8 mouse cellular contexts compared by ENCODE assay signal in the genomic region with DNA sequence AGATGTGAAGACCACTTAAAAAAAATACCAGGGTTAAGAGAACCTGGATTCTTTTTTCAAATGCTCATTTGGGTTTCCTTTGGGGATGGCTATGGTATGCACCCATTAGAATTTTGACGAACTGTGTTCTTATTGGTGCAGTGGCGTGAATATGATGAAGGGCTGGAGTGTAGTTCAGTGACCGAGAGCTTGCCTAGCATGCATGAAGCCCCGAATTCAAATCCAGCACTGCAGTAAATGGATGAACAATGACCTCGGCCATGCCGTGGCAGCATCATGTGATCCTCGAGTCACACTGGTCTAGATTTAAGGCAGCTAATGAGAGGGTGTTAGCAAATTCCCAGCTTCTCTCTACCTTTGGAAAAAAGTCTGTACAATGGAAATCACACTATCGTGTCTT.
A peak's percentile ranks its signal among the peaks of the same experiment; 100 is the strongest.
DNase-seq lines count a peak whose midpoint lies in the region; ATAC-seq and TF ChIP-seq lines count a peak whose summit lies in the region.

No protein-coding gene starts in this region.

- 85% methylated on average over 8 of the region's 8 CpGs for WGBS in kidney, embryonic 16.5 days
- 81% methylated on average over 8 of the region's 8 CpGs for WGBS in forebrain, embryonic 12.5 days
- 52% methylated on average over 8 of the region's 8 CpGs for WGBS in hindbrain, postnatal 0 days
- 78% methylated on average over 8 of the region's 8 CpGs for WGBS in neural tube, embryonic 14.5 days

- H3K4me2 ChIP-seq in kidney, embryonic 16.5 days (replicated peaks; ENCODE audit: low read depth, low read length), result peak overlapping the region; percentile 43; the same call in 1 of the 2 replicates
- no peak overlapping the region for H3K4me2 ChIP-seq in forebrain, embryonic 12.5 days
- peak overlapping the region; percentile 43; the same call in 1 of the 2 replicates for H3K4me2 ChIP-seq in hindbrain, postnatal 0 days (ENCODE audit: low read depth, low read length)
- no peak overlapping the region for H3K4me2 ChIP-seq in neural tube, embryonic 14.5 days (ENCODE audit: low read depth, low read length)

- ATAC-seq in kidney, embryonic 16.5 days (ENCODE audit: low FRiP score, low TSS enrichment), result no peak
- ATAC-seq in forebrain, embryonic 12.5 days (ENCODE audit: low FRiP score), result no peak
- no peak for ATAC-seq in hindbrain, postnatal 0 days
- ATAC-seq in neural tube, embryonic 14.5 days (ENCODE audit: low read depth), result no peak
- no peak for ATAC-seq in megakaryocyte-erythroid progenitor cell, adult 5-6 weeks (replicated peaks; ENCODE audit: low FRiP score, low TSS enrichment, poor library complexity, severe bottlenecking)

- no peak for TF ChIP-seq CTCF in hindbrain, postnatal 0 days (IDR thresholded peaks at IDR 0.05; ENCODE audit: low read depth)

- H3K9me3 ChIP-seq in kidney, embryonic 16.5 days (ENCODE audit: low read length), result no peaks in the 10 kb centered on the region
- no peaks in the 10 kb centered on the region for H3K9me3 ChIP-seq in forebrain, embryonic 12.5 days
- H3K9me3 ChIP-seq in hindbrain, postnatal 0 days (ENCODE audit: low read length), result no peaks in the 10 kb centered on the region
- no peaks in the 10 kb centered on the region for H3K9me3 ChIP-seq in neural tube, embryonic 14.5 days (ENCODE audit: control insufficient read depth, low read length)

- H3K4me1 ChIP-seq in kidney, embryonic 16.5 days (ENCODE audit: insufficient read depth, low read length), result peaks cover 12% of the 10 kb centered on the region
- H3K4me1 ChIP-seq in forebrain, embryonic 12.5 days, result peaks cover 34% of the 10 kb centered on the region
- peaks cover 30% of the 10 kb centered on the region for H3K4me1 ChIP-seq in hindbrain, postnatal 0 days (ENCODE audit: insufficient read depth, low read length)
- peaks cover 34% of the 10 kb centered on the region for H3K4me1 ChIP-seq in neural tube, embryonic 14.5 days (ENCODE audit: control insufficient read depth, insufficient read depth, low read length)

- H3K27me3 ChIP-seq in kidney, embryonic 16.5 days (ENCODE audit: insufficient read depth, low read length), result no peaks in the 10 kb centered on the region
- H3K27me3 ChIP-seq in forebrain, embryonic 12.5 days, result no peaks in the 10 kb centered on the region
- no peaks in the 10 kb centered on the region for H3K27me3 ChIP-seq in hindbrain, postnatal 0 days (ENCODE audit: insufficient read depth, low read length)
- no peaks in the 10 kb centered on the region for H3K27me3 ChIP-seq in neural tube, embryonic 14.5 days (ENCODE audit: control insufficient read depth, insufficient read depth, low read length)

- no peak overlapping the region for H3K9ac ChIP-seq in kidney, embryonic 16.5 days (replicated peaks; ENCODE audit: low read length)
- no peak overlapping the region for H3K9ac ChIP-seq in forebrain, embryonic 12.5 days
- no peak overlapping the region for H3K9ac ChIP-seq in hindbrain, postnatal 0 days (replicated peaks; ENCODE audit: low read length)
- no peak overlapping the region for H3K9ac ChIP-seq in neural tube, embryonic 14.5 days (replicated peaks; ENCODE audit: low read depth, low read length)

- no peaks in the 10 kb centered on the region for H3K36me3 ChIP-seq in kidney, embryonic 16.5 days (ENCODE audit: insufficient read depth, low read length)
- no peaks in the 10 kb centered on the region for H3K36me3 ChIP-seq in forebrain, embryonic 12.5 days (replicated peaks)
- H3K36me3 ChIP-seq in hindbrain, postnatal 0 days (ENCODE audit: insufficient read depth, low read length), result no peaks in the 10 kb centered on the region
- no peaks in the 10 kb centered on the region for H3K36me3 ChIP-seq in neural tube, embryonic 14.5 days (ENCODE audit: control insufficient read depth, insufficient read depth, low read length)

- H3K27ac ChIP-seq in kidney, embryonic 16.5 days (ENCODE audit: low read length), result peak overlapping the region; percentile 90
- H3K27ac ChIP-seq in forebrain, embryonic 12.5 days, result peak overlapping the region; percentile 89
- peak overlapping the region; percentile 97 for H3K27ac ChIP-seq in hindbrain, postnatal 0 days
- peak overlapping the region; percentile 92 for H3K27ac ChIP-seq in neural tube, embryonic 14.5 days (ENCODE audit: low read depth, low read length)

- DNase-seq in kidney, postnatal 14 days, result no peak
- DNase-seq in hindbrain, postnatal 0 days (ENCODE audit: low spot score), result no peak
- no peak for DNase-seq in B cell, adult 2 months
- DNase-seq in kidney, postnatal 4 days, result no peak

- no peak overlapping the region for H3K4me3 ChIP-seq in kidney, embryonic 16.5 days (ENCODE audit: low read length)
- no peak overlapping the region for H3K4me3 ChIP-seq in forebrain, embryonic 12.5 days (replicated peaks)
- no peak overlapping the region for H3K4me3 ChIP-seq in hindbrain, postnatal 0 days (ENCODE audit: low read length)
- H3K4me3 ChIP-seq in neural tube, embryonic 14.5 days (ENCODE audit: low read depth, low read length), result no peak overlapping the region

Comparison
In these comparisons a context has a peak if more than half of its experiments do, and no peak if none do; other contexts are left out.
1. H3K4me2 ChIP-seq: peak in kidney, embryonic 16.5 days (single experiment) and hindbrain, postnatal 0 days (single experiment); none in forebrain, embryonic 12.5 days (single experiment) and neural tube, embryonic 14.5 days (single experiment).
2. Peak in every context shown above with its lines, with median percentiles within 50 percentile points of each other: H3K27ac ChIP-seq.